Mouse (Mus musculus): ENCODE measurements around the gene Akr1a1. TPM values are rescaled to one million over a fixed set of nuclear protein-coding genes. Genes with fewer than 3 reads are reported as not detected.

Gene Akr1a1
- polyA plus RNA-seq, 2 experiments = 194 to 275 TPM

DNA sequence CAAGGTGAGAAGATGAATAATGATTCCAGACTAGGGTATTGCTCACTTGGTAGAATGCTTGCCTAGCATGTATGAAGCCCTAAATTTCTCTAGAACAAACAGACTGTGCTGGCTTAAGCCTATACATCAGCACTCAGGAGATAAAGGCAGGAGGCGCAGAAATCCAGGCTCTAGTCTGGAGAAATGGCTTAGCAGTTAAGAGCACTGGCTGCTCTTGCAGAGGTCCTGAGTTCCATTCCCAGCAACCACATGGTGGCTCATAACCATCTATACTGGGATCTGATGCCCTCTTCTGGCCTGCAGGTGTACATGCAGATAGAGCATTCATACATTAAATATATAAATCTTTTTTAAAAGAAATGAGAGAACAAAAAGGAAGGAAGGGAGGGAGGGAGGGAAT lies 9.4 kb downstream of the Akr1a1 start:
- Histone ChIP-seq H3K9me3 (ENCODE audit: control insufficient read depth, low read length) (no peaks in the 10 kb centered on the region), H3K27ac (no peak overlapping the region), H3K36me3 (replicated peaks; ENCODE audit: control insufficient read depth, insufficient read depth, low read depth) (peaks cover 48% of the 10 kb centered on the region), H3K9ac (replicated peaks) (no peak overlapping the region), H3K4me2 (ENCODE audit: low read depth) (no peak overlapping the region), H3K4me1 (replicated peaks; ENCODE audit: control insufficient read depth in 2 of 2, insufficient read depth in 2 of 2, low read length in 1 of 2) (no peaks in the 10 kb centered on the region), H3K27me3 (ENCODE audit: control insufficient read depth, insufficient read depth, low read length) (no peaks in the 10 kb centered on the region), H3K4me3 (ENCODE audit: insufficient read depth in 1 of 2, low read depth in 2 of 2, low read length in 2 of 2) (no peak overlapping the region)
- 75% methylated on average over 1 of the region's 1 CpGs for WGBS (ENCODE audit: insufficient replicate concordance)
- DNase-seq (ENCODE audit: low read depth in 3 of 3, low spot score in 3 of 3) (no peak), ATAC-seq (ENCODE audit: insufficient read depth) (no peak)
- TF ChIP-seq CTCF (IDR thresholded peaks at IDR 0.05; ENCODE audit: low read depth) (peak; percentile 42), EP300 (IDR thresholded peaks at IDR 0.05; ENCODE audit: low read depth) (no peak)

DNA sequence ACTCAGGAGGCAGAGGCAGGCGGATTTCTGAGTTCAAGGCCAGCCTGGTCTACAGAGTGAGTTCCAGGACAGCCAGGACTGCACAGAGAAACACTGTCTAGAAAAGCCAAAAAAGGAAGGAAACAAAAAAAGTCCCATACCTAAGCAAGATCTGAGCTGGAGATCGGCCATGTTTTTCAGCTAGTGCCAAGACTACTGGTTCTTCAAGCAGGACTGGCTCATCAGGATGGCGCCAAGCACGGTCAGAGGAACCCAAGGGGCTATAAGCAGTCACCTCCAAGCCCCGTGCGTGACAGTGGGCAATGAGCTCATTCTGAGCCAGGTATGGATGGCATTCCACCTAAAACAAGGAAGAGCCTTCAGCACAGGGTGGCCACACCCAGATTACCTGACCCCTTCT lies 12.7 kb downstream of the Akr1a1 start:
- Histone ChIP-seq H3K4me3 (ENCODE audit: insufficient read depth in 1 of 2, low read depth in 2 of 2, low read length in 2 of 2) (no peak overlapping the region), H3K4me2 (ENCODE audit: low read depth) (no peak overlapping the region), H3K36me3 (replicated peaks; ENCODE audit: control insufficient read depth, insufficient read depth, low read depth) (peaks cover 58% of the 10 kb centered on the region), H3K27me3 (ENCODE audit: control insufficient read depth, insufficient read depth, low read length) (no peaks in the 10 kb centered on the region), H3K4me1 (replicated peaks; ENCODE audit: control insufficient read depth in 2 of 2, insufficient read depth in 2 of 2, low read length in 1 of 2) (no peaks in the 10 kb centered on the region), H3K27ac (no peak overlapping the region), H3K9ac (replicated peaks) (no peak overlapping the region), H3K9me3 (ENCODE audit: control insufficient read depth, low read length) (no peaks in the 10 kb centered on the region)
- no peak for TF ChIP-seq EP300 (IDR thresholded peaks at IDR 0.05; ENCODE audit: low read depth)
- TF ChIP-seq CTCF (IDR thresholded peaks at IDR 0.05; ENCODE audit: low read depth) = no peak
- DNase-seq (ENCODE audit: low read depth in 3 of 3, low spot score in 3 of 3) = no peak
- WGBS (ENCODE audit: insufficient replicate concordance) = 89% methylated on average over 6 of the region's 6 CpGs
- no peak for ATAC-seq (ENCODE audit: insufficient read depth)

DNA sequence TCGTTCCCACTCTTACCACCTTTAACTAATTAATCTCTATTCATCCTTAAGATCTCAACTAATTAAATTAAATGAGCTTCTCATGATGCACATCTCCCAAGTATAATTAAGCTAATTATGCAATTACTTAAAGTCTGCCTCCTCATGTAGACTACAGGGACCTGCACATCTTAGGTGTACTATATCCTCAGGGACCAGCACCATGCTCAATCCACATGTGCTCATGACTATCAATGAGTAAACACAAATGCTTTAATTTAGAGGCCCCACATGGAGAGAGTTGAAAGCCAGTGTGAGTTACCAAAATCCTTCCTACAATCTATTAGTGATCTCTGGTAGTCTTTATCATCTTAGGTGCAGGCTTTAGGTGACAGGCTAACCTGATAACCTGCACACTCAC lies 16.3 kb downstream of the Akr1a1 start:
- ATAC-seq (ENCODE audit: insufficient read depth) (no peak), DNase-seq (ENCODE audit: low read depth in 3 of 3, low spot score in 3 of 3) (no peak)
- peaks cover 36% of the 10 kb centered on the region for H3K36me3 ChIP-seq (replicated peaks; ENCODE audit: control insufficient read depth, insufficient read depth, low read depth)
- no peak overlapping the region for H3K9ac ChIP-seq (replicated peaks)
- H3K4me3 ChIP-seq (ENCODE audit: insufficient read depth in 1 of 2, low read depth in 2 of 2, low read length in 2 of 2) = no peak overlapping the region
- H3K27ac ChIP-seq = no peak overlapping the region
- no peaks in the 10 kb centered on the region for H3K27me3 ChIP-seq (ENCODE audit: control insufficient read depth, insufficient read depth, low read length)
- no peaks in the 10 kb centered on the region for H3K4me1 ChIP-seq (replicated peaks; ENCODE audit: control insufficient read depth in 2 of 2, insufficient read depth in 2 of 2, low read length in 1 of 2)
- no peak overlapping the region for H3K4me2 ChIP-seq (ENCODE audit: low read depth)
- WGBS (ENCODE audit: insufficient replicate concordance) = 85% methylated on average over 1 of the region's 1 CpGs
- no peaks in the 10 kb centered on the region for H3K9me3 ChIP-seq (ENCODE audit: control insufficient read depth, low read length)
- TF ChIP-seq CTCF (IDR thresholded peaks at IDR 0.05; ENCODE audit: low read depth) = no peak
- no peak for TF ChIP-seq EP300 (IDR thresholded peaks at IDR 0.05; ENCODE audit: low read depth)

DNA sequence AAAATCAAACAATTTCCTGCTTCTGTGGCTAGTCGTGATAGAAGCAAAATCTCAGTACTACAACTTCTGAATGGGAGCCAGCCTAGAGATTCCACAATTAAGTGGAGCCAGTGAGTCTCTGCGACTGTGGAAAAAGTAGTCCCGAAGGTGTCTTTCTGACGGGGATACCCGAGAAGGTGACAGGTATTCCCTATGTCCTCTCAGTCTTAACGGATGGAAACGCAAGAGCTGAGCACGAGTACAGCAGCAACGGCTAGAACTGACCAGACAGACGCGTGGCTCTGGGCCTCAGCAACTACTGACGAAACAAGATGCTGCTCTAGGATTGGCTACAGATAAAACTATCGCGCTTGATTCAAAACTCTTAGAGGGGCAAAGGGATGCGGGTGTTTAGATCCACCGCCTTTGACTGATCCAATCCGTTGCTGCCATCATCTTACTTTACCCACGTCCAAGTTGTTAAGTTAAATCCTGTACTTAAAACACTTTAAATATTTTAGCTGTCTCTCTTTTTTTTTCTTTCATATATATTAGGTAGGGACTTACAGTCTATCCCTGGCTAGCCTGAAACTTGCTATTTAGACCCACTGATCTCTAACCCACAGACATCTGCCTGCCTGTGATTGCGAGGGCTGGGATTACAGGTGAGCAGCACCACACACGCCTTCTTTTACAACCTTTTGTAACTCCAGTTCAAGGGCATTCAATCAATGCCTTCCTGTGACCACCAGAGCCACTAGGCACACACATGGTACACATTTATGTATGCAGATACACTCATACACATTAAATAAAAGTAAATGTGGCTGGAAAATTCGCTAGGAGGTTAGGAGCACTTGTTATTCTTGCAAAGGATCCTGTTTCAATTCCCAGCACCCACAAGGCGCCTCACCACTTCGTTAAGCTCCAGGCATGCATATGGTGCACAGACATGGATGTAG lies 23.5 kb downstream of the Akr1a1 start, which contains the start of gene Nasp:
Gene Nasp, minus strand, starts transcription at position 220 of the 941 bp plus-strand sequence.
- TF ChIP-seq CTCF (IDR thresholded peaks at IDR 0.05; ENCODE audit: low read depth) (no peak), EP300 (IDR thresholded peaks at IDR 0.05; ENCODE audit: low read depth) (no peak)
- peak; percentile 78 for ATAC-seq (ENCODE audit: insufficient read depth)
- Histone ChIP-seq H3K27ac (peak within 1 kb of the TSS; percentile 75), H3K4me3 (ENCODE audit: insufficient read depth in 1 of 2, low read depth in 2 of 2, low read length in 2 of 2) (peak within 1 kb of the TSS; percentile 78 to 94), H3K36me3 (replicated peaks; ENCODE audit: control insufficient read depth, insufficient read depth, low read depth) (peaks cover 11% of the 10 kb centered on the region), H3K27me3 (ENCODE audit: control insufficient read depth, insufficient read depth, low read length) (no peaks in the 10 kb centered on the region), H3K9me3 (ENCODE audit: control insufficient read depth, low read length) (no peaks in the 10 kb centered on the region), H3K4me1 (replicated peaks; ENCODE audit: control insufficient read depth in 2 of 2, insufficient read depth in 2 of 2, low read length in 1 of 2) (peaks cover 12 to 18% of the 10 kb centered on the region in 2 experiments), H3K4me2 (ENCODE audit: low read depth) (peak within 1 kb of the TSS; percentile 90), H3K9ac (replicated peaks) (peak within 1 kb of the TSS; percentile 76)
- peak; percentile 72 to 78 (median 72) for DNase-seq (ENCODE audit: low read depth in 3 of 3, low spot score in 3 of 3)
- 7% methylated on average over 23 of the region's 23 CpGs for WGBS (ENCODE audit: insufficient replicate concordance)

- H3K4me1 ChIP-seq (replicated peaks; ENCODE audit: control insufficient read depth in 2 of 2, insufficient read depth in 2 of 2, low read length in 1 of 2) = peaks cover 12 to 18% of the 10 kb centered on the region in 2 experiments
- H3K9ac ChIP-seq (replicated peaks) = peak overlapping the region; percentile 76
- DNase-seq (ENCODE audit: low read depth in 3 of 3, low spot score in 3 of 3) (peak; percentile 79 to 85 (median 80)), ATAC-seq (ENCODE audit: insufficient read depth) (peak; percentile 84)
- H3K9me3 ChIP-seq (ENCODE audit: control insufficient read depth, low read length) = no peaks in the 10 kb centered on the region
- TF ChIP-seq EP300 (IDR thresholded peaks at IDR 0.05; ENCODE audit: low read depth) (no peak), CTCF (IDR thresholded peaks at IDR 0.05; ENCODE audit: low read depth) (no peak)
- 0% methylated on average over 13 of the region's 13 CpGs for WGBS (ENCODE audit: insufficient replicate concordance)
- H3K27me3 ChIP-seq (ENCODE audit: control insufficient read depth, insufficient read depth, low read length) = no peaks in the 10 kb centered on the region
- peak overlapping the region; percentile 78 to 94 for H3K4me3 ChIP-seq (ENCODE audit: insufficient read depth in 1 of 2, low read depth in 2 of 2, low read length in 2 of 2)
- H3K4me2 ChIP-seq (ENCODE audit: low read depth) = peak overlapping the region; percentile 90
- H3K36me3 ChIP-seq (replicated peaks; ENCODE audit: control insufficient read depth, insufficient read depth, low read depth) = peaks cover 11% of the 10 kb centered on the region
- peak overlapping the region; percentile 75 for H3K27ac ChIP-seq
Measured at GRCm38 (mm10) chr4:116627359-116627716, 24.1 kb downstream of the Akr1a1 start.

Measured in liver, embryonic 14.5 days (tissue).